Mouse (Mus musculus) cortical plate, adult 2 months (tissue): Measurements from ENCODE around the gene Ddrgk1.

ENCODE experiments used
- CTCF ChIP-seq: fragments of 200-500 bp; IDR thresholded peaks from 2 replicates; pipeline ENCODE4 v1.5.1; 2011; ENCODE audit warnings: mild to moderate bottlenecking, control low read depth, low read length; ENCODE audit not compliant: insufficient read depth; ENCODE audit errors: extremely low read depth
- POLR2A ChIP-seq: fragments of 200-500 bp; IDR thresholded peaks from 2 replicates; pipeline ENCODE4 v1.6.1; 2011; ENCODE audit warnings: mild to moderate bottlenecking, low read length, control low read depth; ENCODE audit not compliant: insufficient read depth; ENCODE audit errors: extremely low read depth

- no peak for TF ChIP-seq CTCF
- no peak for TF ChIP-seq POLR2A
Observed at GRCm38 (mm10) chr2:130634006-130634738, 30.3 kb downstream of the Ddrgk1 start.
